Mouse (Mus musculus) lung, postnatal 0 days (tissue): ENCODE measurements around the gene Spns3.

ENCODE experiments used
- CTCF ChIP-seq: IDR thresholded peaks from 2 replicates; pipeline ENCODE4 v1.5.1; 2016; ENCODE audit warnings: antibody characterized with exemption, mild to moderate bottlenecking
- EP300 ChIP-seq: IDR thresholded peaks from 2 replicates; pipeline ENCODE4 v1.6.1; 2016; ENCODE audit warnings: antibody characterized with exemption, mild to moderate bottlenecking, control low read depth

DNA sequence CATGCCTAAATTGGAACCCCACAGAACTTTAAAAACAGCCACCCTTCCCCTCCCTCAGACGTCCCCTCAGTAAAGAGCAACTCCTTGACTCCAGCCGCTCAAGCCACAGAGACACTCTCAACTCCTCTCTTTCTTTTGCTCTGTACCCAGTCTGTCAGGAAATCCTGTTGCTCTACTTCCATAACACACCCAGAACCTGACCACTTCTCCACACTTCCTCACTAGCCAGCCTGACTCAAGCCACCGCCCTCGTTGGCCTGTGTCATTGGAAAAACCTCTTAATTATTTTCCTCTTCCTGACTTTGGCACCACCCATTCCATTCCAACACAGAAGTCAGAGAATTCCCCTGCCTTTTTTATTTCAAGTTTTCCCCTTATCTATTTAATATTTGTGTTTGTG lies 31.1 kb downstream of the Spns3 start:
- no peak for TF ChIP-seq CTCF
- peak; percentile 24; the same call in 1 of the 2 replicates for TF ChIP-seq EP300
